Mouse (Mus musculus) C2C12 (cell line): ENCODE data around the gene Acap1. TPM values are rescaled to one million over a fixed set of nuclear protein-coding genes. Genes with fewer than 3 reads are reported as not detected.

Source experiments
- H3K27me3 ChIP-seq: one replicate; pipeline ENCODE4 v1.6.1; 2011; ENCODE audit not compliant: control insufficient read depth, insufficient read depth, insufficient read length
- H3K36me3 ChIP-seq: one replicate; pipeline ENCODE4 v1.6.1; 2011; ENCODE audit not compliant: control insufficient read depth, insufficient read depth
- H3K4me3 ChIP-seq: one replicate; pipeline ENCODE4 v1.5.1; 2011; ENCODE audit warnings: mild to moderate bottlenecking, control low read depth; ENCODE audit not compliant: poor library complexity, insufficient read depth, severe bottlenecking
- H3K79me2 ChIP-seq: one replicate; pipeline ENCODE4 v1.6.1; 2011; ENCODE audit not compliant: control insufficient read depth, insufficient read depth
- H3K79me3 ChIP-seq: one replicate; pipeline ENCODE4 v1.6.1; 2011; ENCODE audit warnings: low read depth, control low read depth
- H3ac ChIP-seq: one replicate; pipeline ENCODE3; 2011; ENCODE audit warnings: low read depth; ENCODE audit not compliant: control insufficient read depth, insufficient read length
- CEBPB ChIP-seq: IDR thresholded peaks from one replicate; pipeline ENCODE4 v1.6.1; 2011; ENCODE audit warnings: low read depth, mild to moderate bottlenecking, control low read depth, moderate library complexity
- CTCF ChIP-seq: IDR thresholded peaks from one replicate; pipeline ENCODE4 v1.5.1; 2011; ENCODE audit not compliant: control insufficient read depth, insufficient read depth, insufficient read length
- FOSL1 ChIP-seq: IDR thresholded peaks from one replicate; pipeline ENCODE4 v1.8.0; 2011; ENCODE audit warnings: mild to moderate bottlenecking, low read length; ENCODE audit not compliant: poor library complexity, insufficient read depth, severe bottlenecking
- MAX ChIP-seq: IDR thresholded peaks from one replicate; pipeline ENCODE4 v1.6.1; 2011; ENCODE audit warnings: mild to moderate bottlenecking, control low read depth
- MYOD1 ChIP-seq: IDR thresholded peaks from one replicate; pipeline ENCODE4 v1.6.1; 2011; ENCODE audit warnings: low read depth; ENCODE audit not compliant: control insufficient read depth, insufficient read length
- MYOG ChIP-seq: IDR thresholded peaks from one replicate; pipeline ENCODE4 v1.6.1; 2011; ENCODE audit not compliant: control insufficient read depth, insufficient read length; ENCODE audit errors: extremely low read depth
- USF1 ChIP-seq: IDR thresholded peaks from one replicate; pipeline ENCODE4 v1.6.1; 2011; ENCODE audit warnings: low read depth, mild to moderate bottlenecking, control low read depth, moderate library complexity
- polyA plus RNA-seq: library from polyadenylated mRNA; unstranded; fragments of >200 nt; fragmentation: generic; extraction: Trizol; gene quantifications from one replicate; pipeline ENCODE4 v1.2.1, GENCODE M21; 2012; ENCODE audit warnings: missing spikeins

The Acap1 gene
- polyA plus RNA-seq, 1 experiment = 0.21 TPM

DNA sequence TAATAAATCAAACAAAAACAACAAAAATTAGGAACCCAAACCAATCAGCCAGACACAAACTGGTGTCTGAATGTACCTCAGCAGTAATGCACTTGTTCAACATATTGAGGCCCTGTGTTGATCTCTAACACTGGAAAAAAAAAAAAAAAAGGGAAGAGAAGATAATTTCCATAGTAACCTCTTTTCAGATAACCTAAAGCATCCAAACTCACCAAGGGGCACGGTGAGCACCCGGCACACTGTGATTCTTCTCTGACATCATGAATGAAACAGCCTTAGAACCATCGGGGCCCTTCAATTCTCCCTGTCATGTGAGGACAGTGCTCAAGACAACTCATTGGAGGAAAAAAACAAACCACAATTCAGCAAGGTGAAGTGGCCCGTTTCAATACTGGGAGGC is 34.4 kb upstream of the Acap1 start:
- TF ChIP-seq MYOG (no peak), USF1 (no peak), FOSL1 (no peak), CTCF (no peak), MAX (no peak)
- Histone ChIP-seq H3K79me3 (no peaks in the 10 kb centered on the region), H3K27me3 (no peaks in the 10 kb centered on the region), H3K4me3 (no peak overlapping the region), H3ac (no peak overlapping the region), H3K79me2 (no peaks in the 10 kb centered on the region), H3K36me3 (no peaks in the 10 kb centered on the region)

DNA sequence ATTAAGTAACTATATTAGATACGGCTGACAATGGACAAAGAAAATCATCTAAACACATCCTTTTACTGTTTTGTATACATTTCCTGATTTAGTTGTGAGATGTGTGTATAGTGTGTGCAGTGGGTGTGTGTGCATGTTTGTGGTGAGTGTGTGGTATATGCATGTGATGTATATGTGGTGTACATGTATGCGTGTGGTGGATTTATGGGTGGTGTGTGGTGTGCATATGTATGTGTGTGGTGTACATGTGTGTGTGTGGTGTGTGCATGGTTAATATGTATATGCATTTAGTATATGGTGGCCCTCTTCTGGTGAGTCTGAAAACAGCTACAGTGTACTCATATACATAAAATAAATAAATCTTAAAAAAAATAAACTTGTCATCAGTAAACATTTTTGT is 32.2 kb upstream of the Acap1 start:
- no peak overlapping the region for H3ac ChIP-seq
- H3K36me3 ChIP-seq = no peaks in the 10 kb centered on the region
- no peak overlapping the region for H3K4me3 ChIP-seq
- peaks cover under 1% of the 10 kb centered on the region for H3K79me2 ChIP-seq
- no peaks in the 10 kb centered on the region for H3K79me3 ChIP-seq
- TF ChIP-seq USF1 = no peak
- no peak for TF ChIP-seq MYOD1
- TF ChIP-seq FOSL1 = no peak
- no peak for TF ChIP-seq CEBPB
- no peak for TF ChIP-seq MAX
- TF ChIP-seq MYOG = no peak
- TF ChIP-seq CTCF = no peak
- no peaks in the 10 kb centered on the region for H3K27me3 ChIP-seq

- H3ac ChIP-seq = peak overlapping the region; percentile 30
- peaks cover 29% of the 10 kb centered on the region for H3K79me3 ChIP-seq
- H3K79me2 ChIP-seq = peaks cover 39% of the 10 kb centered on the region
- H3K4me3 ChIP-seq = no peak overlapping the region
- peaks cover 24% of the 10 kb centered on the region for H3K36me3 ChIP-seq
- H3K27me3 ChIP-seq = no peaks in the 10 kb centered on the region
- TF ChIP-seq CEBPB (no peak), CTCF (no peak), MYOD1 (no peak), FOSL1 (no peak), MYOG (no peak), MAX (no peak), USF1 (no peak)
These were observed 27.5 kb upstream of the Acap1 start for GRCm38 (mm10) chr11:69922796-69923195.

DNA sequence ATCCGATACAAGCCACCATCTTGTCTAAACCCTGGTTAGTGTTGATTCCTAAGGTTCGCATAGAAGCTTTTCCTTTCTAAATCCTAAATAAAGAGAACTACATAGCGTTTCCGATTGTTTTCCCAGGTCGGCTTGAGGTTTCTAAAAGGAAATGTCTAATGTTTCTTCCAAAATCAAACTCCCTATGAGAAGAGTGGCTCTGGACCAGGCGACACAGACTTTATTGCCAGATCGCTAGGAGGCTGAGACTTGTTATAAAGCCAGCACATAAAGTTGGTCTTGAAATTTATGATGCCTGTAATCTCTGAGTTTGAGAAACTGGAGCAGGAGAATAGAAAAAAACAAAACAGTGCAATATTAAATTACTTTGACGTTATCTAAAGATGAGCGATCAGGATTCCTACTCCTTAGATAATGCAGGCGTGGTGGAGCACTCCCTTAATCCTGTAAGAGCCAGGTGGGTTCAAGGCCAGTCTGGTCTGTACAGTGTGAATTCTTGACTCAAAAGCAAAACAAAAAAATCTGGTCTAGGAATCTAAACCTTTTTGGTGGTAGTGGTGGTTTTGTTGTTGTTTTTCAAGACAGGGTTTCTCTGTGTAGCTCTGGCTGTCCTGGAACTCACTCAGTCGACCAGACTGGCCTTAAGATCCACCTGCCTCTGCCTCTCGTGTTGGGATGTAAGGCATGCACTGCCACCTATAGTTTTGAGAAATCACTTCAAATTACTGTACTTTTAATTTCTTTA is 26.8 kb upstream of the Acap1 start:
- H3ac ChIP-seq = peak overlapping the region; percentile 84
- H3K27me3 ChIP-seq = no peaks in the 10 kb centered on the region
- TF ChIP-seq FOSL1 (no peak), MYOD1 (no peak)
- peaks cover 35% of the 10 kb centered on the region for H3K79me3 ChIP-seq
- H3K79me2 ChIP-seq = peaks cover 45% of the 10 kb centered on the region
- H3K4me3 ChIP-seq = peak overlapping the region; percentile 45
- H3K36me3 ChIP-seq = peaks cover 30% of the 10 kb centered on the region

DNA sequence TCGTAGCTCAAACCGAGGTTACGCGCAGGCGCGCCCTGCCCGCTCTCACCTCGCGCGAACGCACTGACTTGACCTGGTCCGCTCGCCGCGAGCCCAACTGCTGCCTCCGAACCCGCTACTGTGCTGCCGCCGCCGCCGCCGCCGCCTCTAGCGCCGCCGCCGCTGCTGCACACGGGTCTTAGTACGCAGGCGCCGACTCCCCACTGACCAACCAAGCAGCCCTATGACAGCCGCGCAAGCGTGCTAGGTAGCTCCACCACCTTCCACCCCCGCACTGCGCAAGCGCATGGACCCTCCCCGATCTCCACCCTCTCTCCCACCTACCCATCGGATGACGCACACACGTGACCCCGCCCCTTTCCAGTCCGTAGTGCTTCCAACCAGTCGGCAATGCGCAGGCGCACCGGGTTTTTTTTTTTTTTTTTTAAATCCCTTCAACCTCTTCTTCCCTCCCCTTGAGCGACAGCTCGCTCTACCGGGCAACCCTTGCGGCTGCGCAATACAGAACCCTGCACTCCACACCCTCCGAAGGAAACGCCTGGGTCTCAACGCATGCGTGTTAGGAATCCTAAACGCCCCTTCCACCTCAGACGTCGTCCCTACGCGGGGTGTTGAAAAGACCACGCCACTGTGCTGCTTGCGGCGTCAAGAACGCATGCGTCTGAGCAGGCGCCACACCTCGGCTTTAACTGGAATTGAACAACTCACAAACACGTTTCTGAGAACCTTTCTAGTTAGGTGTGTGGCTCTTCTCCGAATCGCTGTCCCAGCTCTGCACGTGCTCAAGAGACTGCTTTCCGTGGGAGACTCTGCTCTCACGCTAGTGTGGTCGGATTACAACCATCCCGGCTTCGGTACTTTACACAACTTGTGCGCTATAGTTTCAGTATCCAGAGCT is 26.0 kb upstream of the Acap1 start, which contains the start of gene Eif5a:
Eif5a (minus strand) TSS at position 845 of the 898 bp plus-strand sequence.
- H3ac ChIP-seq = peak within 1 kb of the TSS; percentile 98
- peaks cover 54% of the 10 kb centered on the region for H3K79me2 ChIP-seq
- TF ChIP-seq MYOD1 (no peak), CTCF (peak; percentile 49), USF1 (peak; percentile 93), FOSL1 (no peak), MYOG (no peak), MAX (peak; percentile 99), CEBPB (no peak)
- peaks cover 38% of the 10 kb centered on the region for H3K36me3 ChIP-seq
- no peaks in the 10 kb centered on the region for H3K27me3 ChIP-seq
- peak within 1 kb of the TSS; percentile 100 for H3K4me3 ChIP-seq
- peaks cover 42% of the 10 kb centered on the region for H3K79me3 ChIP-seq
